8 mouse cellular contexts compared by ENCODE assay signal in the genomic region with DNA sequence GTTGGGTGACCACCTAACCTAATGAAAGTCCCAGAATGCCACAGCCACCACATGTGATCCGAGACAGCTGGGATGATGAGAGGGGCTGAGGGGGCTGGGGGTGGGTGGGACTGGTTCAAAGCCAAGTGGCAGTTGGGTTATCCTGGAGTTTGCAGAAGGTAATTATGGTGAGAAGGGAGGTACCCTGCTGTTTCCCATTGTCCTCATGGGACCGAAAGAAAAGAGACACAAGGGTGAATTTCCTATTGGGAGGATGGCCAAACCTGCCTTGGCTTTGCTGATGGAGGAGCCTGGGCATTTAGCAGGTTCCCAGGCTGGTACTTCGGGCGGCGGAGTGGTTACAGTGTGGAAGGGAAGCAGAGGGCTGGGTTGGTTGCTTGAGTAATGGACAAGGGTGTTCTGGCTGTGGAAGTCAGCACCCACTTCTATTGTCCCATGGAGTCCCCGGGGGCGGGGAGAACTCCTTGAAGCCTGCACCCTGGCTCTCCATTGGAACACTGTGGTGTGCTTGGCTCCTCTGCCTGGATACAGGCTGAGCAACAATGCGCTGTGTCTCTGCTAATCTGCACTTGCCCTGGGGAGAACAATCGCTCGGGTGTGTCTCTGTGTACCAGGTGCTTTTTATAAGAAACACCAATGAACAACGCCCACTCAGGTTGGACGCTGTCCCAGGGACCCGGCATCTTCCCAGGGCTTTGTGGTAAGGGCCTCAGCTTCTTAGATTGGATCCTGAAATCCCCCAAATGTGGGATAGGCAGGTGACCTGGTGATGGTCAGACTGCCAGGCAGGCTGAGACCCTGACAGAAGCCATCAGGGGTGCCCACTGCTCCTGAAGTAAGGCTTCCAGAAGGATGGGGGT.
DNase-seq lines count a peak whose midpoint lies in the region; ATAC-seq and TF ChIP-seq lines count a peak whose summit lies in the region.

No protein-coding gene starts in this region.

- no peak overlapping the region for H3K4me3 ChIP-seq in kidney, adult 2 months (ENCODE audit: insufficient read depth, low read depth, low read length)
- H3K4me3 ChIP-seq in lung, embryonic 16.5 days (ENCODE audit: low read length): no peak overlapping the region
- no peak overlapping the region for H3K4me3 ChIP-seq in thymus, adult 2 months (ENCODE audit: control insufficient read depth, insufficient read depth, low read length)
- H3K4me3 ChIP-seq in forebrain, embryonic 11.5 days (ENCODE audit: low read depth, low read length): no peak overlapping the region

- TF ChIP-seq POLR2A in kidney, adult 2 months (IDR thresholded peaks at IDR 0.05; ENCODE audit: low read depth, low read length): no peak
- TF ChIP-seq POLR2A in thymus, adult 2 months (IDR thresholded peaks at IDR 0.05; ENCODE audit: control insufficient read depth, extremely low read depth, insufficient read depth, low read length, poor library complexity): no peak

- no peak overlapping the region for H3K9ac ChIP-seq in lung, embryonic 16.5 days (ENCODE audit: low read length)
- no peak overlapping the region for H3K9ac ChIP-seq in forebrain, embryonic 11.5 days (ENCODE audit: low read length)

- peak overlapping the region; percentile 79; the same call in 1 of the 2 replicates for H3K4me2 ChIP-seq in lung, embryonic 16.5 days (ENCODE audit: low read depth, low read length)
- H3K4me2 ChIP-seq in forebrain, embryonic 11.5 days (ENCODE audit: low read depth, low read length, severe bottlenecking): no peak overlapping the region

- H3K27ac ChIP-seq in kidney, adult 2 months (ENCODE audit: insufficient read depth, low read depth, low read length): peak overlapping the region; percentile 22
- peak overlapping the region; percentile 66 for H3K27ac ChIP-seq in lung, embryonic 16.5 days (ENCODE audit: low read length)
- no peak overlapping the region for H3K27ac ChIP-seq in thymus, adult 2 months (ENCODE audit: control insufficient read depth, insufficient read depth, low read length)
- no peak overlapping the region for H3K27ac ChIP-seq in forebrain, embryonic 11.5 days (ENCODE audit: low read depth, low read length)

- H3K4me1 ChIP-seq in kidney, adult 2 months (ENCODE audit: control insufficient read depth, insufficient read depth, low read length): peaks cover 6% of the 10 kb centered on the region; the same call in 1 of the 2 replicates
- peaks cover 61% of the 10 kb centered on the region for H3K4me1 ChIP-seq in lung, embryonic 16.5 days (replicated peaks; ENCODE audit: control insufficient read depth, insufficient read depth, low read length)
- peaks cover 39% of the 10 kb centered on the region for H3K4me1 ChIP-seq in thymus, adult 2 months (replicated peaks; ENCODE audit: control insufficient read depth, insufficient read depth, low read length)
- H3K4me1 ChIP-seq in forebrain, embryonic 11.5 days (replicated peaks; ENCODE audit: control insufficient read depth, insufficient read depth, low read length): peaks cover 20% of the 10 kb centered on the region

- TF ChIP-seq CTCF in kidney, adult 2 months (conservative IDR thresholded peaks at IDR 0.05; ENCODE audit: insufficient read depth, insufficient read length, low read depth, low read length): no peak
- TF ChIP-seq CTCF in thymus, adult 2 months (IDR thresholded peaks at IDR 0.05; ENCODE audit: borderline replicate concordance, control insufficient read depth, extremely low read depth, insufficient read depth, low read length, poor library complexity): no peak

- peak; percentile 56 for DNase-seq in kidney, adult 2 months
- no peak for DNase-seq in kidney, adult 11 months
- DNase-seq in ES-CJ7 (ENCODE audit: low read depth, low spot score): peak; percentile 59
- DNase-seq in heart, adult 9 months (ENCODE audit: low spot score in 2 of 2): peak; percentile 74 to 87
- no peak for DNase-seq in thymus, adult 2 months
- no peak for DNase-seq in cerebellum, postnatal 25 days
- no peak for DNase-seq in forebrain, embryonic 11.5 days (ENCODE audit: low spot score)

- WGBS in kidney, adult 2 months: 60% methylated on average over 13 of the region's 13 CpGs
- WGBS in lung, embryonic 16.5 days: 52% methylated on average over 13 of the region's 13 CpGs
- WGBS in thymus, adult 2 months: 89% methylated on average over 13 of the region's 13 CpGs
- 57% methylated on average over 13 of the region's 13 CpGs for WGBS in forebrain, embryonic 11.5 days

- H3K27me3 ChIP-seq in kidney, adult 2 months (replicated peaks; ENCODE audit: control insufficient read depth, insufficient read depth, low read length): no peaks in the 10 kb centered on the region
- no peaks in the 10 kb centered on the region for H3K27me3 ChIP-seq in lung, embryonic 16.5 days (ENCODE audit: control insufficient read depth, insufficient read depth, low read depth, low read length)
- H3K27me3 ChIP-seq in thymus, adult 2 months (ENCODE audit: control insufficient read depth, insufficient read depth, low read length): no peaks in the 10 kb centered on the region
- no peaks in the 10 kb centered on the region for H3K27me3 ChIP-seq in forebrain, embryonic 11.5 days (ENCODE audit: control insufficient read depth, insufficient read depth, low read length)

- no peak for ATAC-seq in lung, embryonic 16.5 days (ENCODE audit: low read depth)
- ATAC-seq in forebrain, embryonic 11.5 days (replicated peaks; ENCODE audit: low FRiP score): no peak

- no peaks in the 10 kb centered on the region for H3K36me3 ChIP-seq in kidney, adult 2 months (ENCODE audit: control insufficient read depth, insufficient read depth, low read length)
- H3K36me3 ChIP-seq in lung, embryonic 16.5 days (ENCODE audit: control insufficient read depth, insufficient read depth, low read length): no peaks in the 10 kb centered on the region
- no peaks in the 10 kb centered on the region for H3K36me3 ChIP-seq in thymus, adult 2 months (ENCODE audit: control insufficient read depth, insufficient read depth, low read length)
- H3K36me3 ChIP-seq in forebrain, embryonic 11.5 days (ENCODE audit: control insufficient read depth, insufficient read depth, low read length): no peaks in the 10 kb centered on the region

- no peaks in the 10 kb centered on the region for H3K9me3 ChIP-seq in lung, embryonic 16.5 days (ENCODE audit: control insufficient read depth, low read length)
- no peaks in the 10 kb centered on the region for H3K9me3 ChIP-seq in forebrain, embryonic 11.5 days (ENCODE audit: control insufficient read depth, low read length)

Comparison
In these comparisons a context has a peak if more than half of its experiments do, and no peak if none do; other contexts are left out.
1. DNase-seq: peak in kidney, adult 2 months (single experiment), ES-CJ7 (single experiment) and heart, adult 9 months (2 of 2); none in kidney, adult 11 months (single experiment), thymus, adult 2 months (single experiment), cerebellum, postnatal 25 days (0 of 2) and forebrain, embryonic 11.5 days (single experiment).
2. H3K27ac ChIP-seq: peak in kidney, adult 2 months (single experiment) and lung, embryonic 16.5 days (single experiment); none in thymus, adult 2 months (single experiment) and forebrain, embryonic 11.5 days (single experiment).